Comparison of ENCODE assay signal across 8 mouse cellular contexts in the genomic region with DNA sequence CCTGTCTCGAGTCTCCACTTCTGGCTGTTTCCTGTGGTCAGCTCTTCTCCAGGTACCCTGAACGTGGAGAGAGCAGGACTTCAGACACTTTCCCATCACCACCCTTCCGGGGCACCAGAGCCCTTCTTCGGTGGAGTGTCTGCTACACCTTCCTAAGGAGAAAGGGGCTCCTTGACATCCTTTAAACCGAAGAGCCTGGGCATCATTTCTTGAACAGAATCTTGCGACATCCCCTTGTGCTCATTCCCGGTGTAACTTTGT. TPM values are rescaled to one million over a fixed set of nuclear protein-coding genes. Genes with fewer than 3 reads are reported as not detected.
DNase-seq lines count a peak whose midpoint lies in the region; ATAC-seq lines count a peak whose summit lies in the region.
"Had no signal": no experiment of that assay in that cellular context is flagged by ENCODE, and none has a peak within 500 bp of the region (broad histone marks: within the 10 kb centered on the region; RNA-seq: fewer than 3 reads in every experiment).

No protein-coding gene starts in this region.

- H3K4me3 ChIP-seq in liver, embryonic 11.5 days (ENCODE audit: low read depth, low read length): peak overlapping the region; percentile 47
- peak overlapping the region; percentile 60 for H3K4me3 ChIP-seq in forebrain, embryonic 12.5 days (replicated peaks)
- peak overlapping the region; percentile 53 for H3K4me3 ChIP-seq in limb, embryonic 15.5 days
- peak overlapping the region; percentile 51 for H3K4me3 ChIP-seq in stomach, embryonic 15.5 days (replicated peaks)

- no peak for DNase-seq in liver, embryonic 11.5 days (ENCODE audit: low spot score)
- DNase-seq in liver: no peak
- no peak for DNase-seq in adrenal gland, adult 2 months
- DNase-seq in layer of hippocampus, postnatal 36 days: no peak

- no peak overlapping the region for H3K9ac ChIP-seq in liver, embryonic 11.5 days (ENCODE audit: low read depth, low read length)
- peak overlapping the region; percentile 47; the same call in 1 of the 2 replicates for H3K9ac ChIP-seq in forebrain, embryonic 12.5 days
- H3K9ac ChIP-seq in limb, embryonic 15.5 days: peak overlapping the region; percentile 40
- no peak overlapping the region for H3K9ac ChIP-seq in stomach, embryonic 15.5 days

- ATAC-seq in liver, embryonic 11.5 days (replicated peaks; ENCODE audit: low FRiP score): no peak
- ATAC-seq in forebrain, embryonic 12.5 days (ENCODE audit: low FRiP score): no peak
- ATAC-seq in limb, embryonic 15.5 days (ENCODE audit: insufficient number of reproducible peaks, low FRiP score, low TSS enrichment, low read depth): no peak
- ATAC-seq in stomach, embryonic 15.5 days (ENCODE audit: insufficient read depth, low FRiP score, low read depth): no peak

- H3K36me3 ChIP-seq in liver, embryonic 11.5 days (ENCODE audit: control insufficient read depth, insufficient read depth, low read length): no peaks in the 10 kb centered on the region
- H3K36me3 ChIP-seq in forebrain, embryonic 12.5 days (replicated peaks): no peaks in the 10 kb centered on the region
- no peaks in the 10 kb centered on the region for H3K36me3 ChIP-seq in limb, embryonic 15.5 days
- no peaks in the 10 kb centered on the region for H3K36me3 ChIP-seq in stomach, embryonic 15.5 days

- H3K27ac ChIP-seq in liver, embryonic 11.5 days (ENCODE audit: low read depth, low read length): no peak overlapping the region
- H3K27ac ChIP-seq in forebrain, embryonic 12.5 days: no peak overlapping the region
- H3K27ac ChIP-seq in limb, embryonic 15.5 days: no peak overlapping the region
- no peak overlapping the region for H3K27ac ChIP-seq in stomach, embryonic 15.5 days

- H3K27me3 ChIP-seq in liver, embryonic 11.5 days (replicated peaks; ENCODE audit: control insufficient read depth, insufficient read depth, low read length): peaks cover 47% of the 10 kb centered on the region
- H3K27me3 ChIP-seq in forebrain, embryonic 12.5 days: peaks cover 48% of the 10 kb centered on the region
- H3K27me3 ChIP-seq in limb, embryonic 15.5 days: peaks cover 48% of the 10 kb centered on the region
- peaks cover 41% of the 10 kb centered on the region for H3K27me3 ChIP-seq in stomach, embryonic 15.5 days (replicated peaks)

- H3K4me1 ChIP-seq in liver, embryonic 11.5 days (replicated peaks; ENCODE audit: control insufficient read depth, insufficient read depth, low read length): no peaks in the 10 kb centered on the region; the same call in 1 of the 2 replicates
- H3K4me1 ChIP-seq in forebrain, embryonic 12.5 days: peaks cover 29% of the 10 kb centered on the region
- H3K4me1 ChIP-seq in limb, embryonic 15.5 days: peaks cover 24% of the 10 kb centered on the region
- peaks cover 15% of the 10 kb centered on the region; the same call in 1 of the 2 replicates for H3K4me1 ChIP-seq in stomach, embryonic 15.5 days

- H3K9me3 ChIP-seq in liver, embryonic 11.5 days (ENCODE audit: control insufficient read depth, low read length): no peaks in the 10 kb centered on the region
- H3K9me3 ChIP-seq in forebrain, embryonic 12.5 days: no peaks in the 10 kb centered on the region
- H3K9me3 ChIP-seq in limb, embryonic 15.5 days: no peaks in the 10 kb centered on the region
- H3K9me3 ChIP-seq in stomach, embryonic 15.5 days: no peaks in the 10 kb centered on the region

- peak overlapping the region; percentile 74 for H3K4me2 ChIP-seq in liver, embryonic 11.5 days
- peak overlapping the region; percentile 97 for H3K4me2 ChIP-seq in forebrain, embryonic 12.5 days
- H3K4me2 ChIP-seq in limb, embryonic 15.5 days: peak overlapping the region; percentile 97
- H3K4me2 ChIP-seq in stomach, embryonic 15.5 days: peak overlapping the region; percentile 99

- 3% methylated on average over 7 of the region's 7 CpGs for WGBS in liver, embryonic 11.5 days
- WGBS in forebrain, embryonic 12.5 days: 0% methylated on average over 7 of the region's 7 CpGs
- under 1% methylated on average over 7 of the region's 7 CpGs for WGBS in limb, embryonic 15.5 days
- WGBS in stomach, embryonic 15.5 days: 1% methylated on average over 7 of the region's 7 CpGs

RNA-seq across cellular contexts. Expression of a gene that starts 0.3 kb away (rescaled TPM):
- 0.14 and 0.18 TPM in 2 replicates for polyA plus RNA-seq in liver, embryonic 11.5 days (2014; fragmentation: Nextera tagmentation; extraction: Ambion mirVana)
- polyA plus RNA-seq in forebrain, embryonic 12.5 days (2016; fragmentation: Nextera tagmentation; extraction: Ambion mirVana): 8.9 and 9.5 TPM in 2 replicates
- 3.5 and 4.5 TPM in 2 replicates for polyA plus RNA-seq in limb, embryonic 15.5 days (2015; fragmentation: Nextera tagmentation; extraction: Ambion mirVana)
- polyA plus RNA-seq in stomach, embryonic 15.5 days (2015; fragmentation: Nextera tagmentation; extraction: Ambion mirVana): 0.46 and 0.77 TPM in 2 replicates
- under 1 TPM in 1 of 2 experiments, not detected in 1; 0.32 TPM for total RNA-seq in adrenal gland, adult 2 months (2021)
- 0.04 TPM in 1 of 2 replicates, not detected in the other for polyA plus RNA-seq in adrenal gland, adult 2 months (2012; rRNA removed)
- total RNA-seq in layer of hippocampus, postnatal 36 days (2021): 10 to 100 TPM; 44.6 to 49.2 TPM
- polyA plus RNA-seq: small intestine, adult 2 months had no signal

Comparison
In these comparisons a context has a peak if more than half of its experiments do, and no peak if none do; other contexts are left out.
1. H3K9ac ChIP-seq: peak in forebrain, embryonic 12.5 days (single experiment) and limb, embryonic 15.5 days (single experiment); none in liver, embryonic 11.5 days (single experiment) and stomach, embryonic 15.5 days (single experiment).
2. Peak in every context shown above with its lines, with median percentiles within 50 percentile points of each other: H3K4me2 ChIP-seq and H3K4me3 ChIP-seq.